Comparison of ENCODE assay signal across 15 mouse cellular contexts in the genomic region with DNA sequence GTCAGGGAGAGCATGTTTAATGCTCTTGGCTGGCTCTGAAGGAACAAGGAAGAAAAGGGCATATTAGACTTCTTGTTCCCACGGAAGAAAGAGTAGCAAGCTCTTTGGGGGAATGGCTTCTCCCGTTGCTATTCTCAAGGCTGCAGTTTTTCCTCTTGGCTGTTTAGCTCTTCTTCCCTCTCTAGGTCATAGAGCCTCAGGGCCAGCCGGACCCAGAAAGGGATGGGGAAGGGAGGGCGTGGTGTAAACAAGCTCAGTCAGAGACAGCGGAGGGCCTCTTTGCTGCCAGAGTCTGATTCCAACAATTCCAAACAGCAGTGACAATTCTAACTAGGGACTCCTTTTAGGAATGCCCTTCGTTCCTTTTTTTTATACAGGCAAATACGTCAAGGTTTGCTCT. TPM values are rescaled to one million over a fixed set of nuclear protein-coding genes. Genes with fewer than 3 reads are reported as not detected.
DNase-seq lines count a peak whose midpoint lies in the region; ATAC-seq lines count a peak whose summit lies in the region.
"Had no signal": no experiment of that assay in that cellular context is flagged by ENCODE, and none has a peak within 500 bp of the region (broad histone marks: within the 10 kb centered on the region; RNA-seq: fewer than 3 reads in every experiment).

No protein-coding gene starts in this region.

- WGBS in intestine, embryonic 16.5 days = 34% methylated on average over 7 of the region's 7 CpGs

- intact Hi-C loops in left cerebral cortex, postnatal 36 days (cut with DNase I) = no loop called here

- H3K36me3 ChIP-seq in intestine, embryonic 16.5 days (ENCODE audit: control insufficient read depth, insufficient read depth, low read length) = no peaks in the 10 kb centered on the region
- H3K36me3 ChIP-seq: G1E; limb, embryonic 12.5 days; midbrain, embryonic 10.5 days; neural tube, embryonic 12.5 days had no signal

- no peak overlapping the region for H3K27ac ChIP-seq in intestine, embryonic 16.5 days (ENCODE audit: low read length)
- H3K27ac ChIP-seq: limb, embryonic 12.5 days; midbrain, embryonic 10.5 days; neural tube, embryonic 12.5 days had no signal

- H3K27me3 ChIP-seq in intestine, embryonic 16.5 days (replicated peaks; ENCODE audit: control insufficient read depth, insufficient read depth, low read length) = no peaks in the 10 kb centered on the region
- H3K27me3 ChIP-seq: limb, embryonic 12.5 days; neural tube, embryonic 12.5 days had no signal

- DNase-seq in adrenal gland, adult 8-10 months = peak; percentile 12
- DNase-seq in adrenal gland, postnatal 25 days = no peak
- DNase-seq in ovary, postnatal 36 days (ENCODE audit: low spot score) = peak; percentile 35
- no peak for DNase-seq in ovary, postnatal 10 days (ENCODE audit: low spot score)
- no peak for DNase-seq in left cerebral cortex, postnatal 36 days (ENCODE audit: low spot score in 2 of 2)
- no peak for DNase-seq in embryo, embryonic 9.5 days (ENCODE audit: extremely low spot score)
- no peak for DNase-seq in layer of hippocampus, postnatal 14 days (ENCODE audit: low spot score in 2 of 2)
- DNase-seq: cerebellum, postnatal 10 days; right cerebral cortex, postnatal 4 days; thymus, postnatal 4 days had no signal

- H3K9me3 ChIP-seq in intestine, embryonic 16.5 days (ENCODE audit: control insufficient read depth, low read length) = no peaks in the 10 kb centered on the region
- H3K9me3 ChIP-seq: G1E; limb, embryonic 12.5 days; midbrain, embryonic 10.5 days; neural tube, embryonic 12.5 days had no signal

- no peak overlapping the region for H3K4me3 ChIP-seq in intestine, embryonic 16.5 days (ENCODE audit: low read length)
- H3K4me3 ChIP-seq: limb, embryonic 12.5 days; midbrain, embryonic 10.5 days; neural tube, embryonic 12.5 days had no signal

- no peak overlapping the region for H3K9ac ChIP-seq in intestine, embryonic 16.5 days (ENCODE audit: low read depth, low read length)
- H3K9ac ChIP-seq: limb, embryonic 12.5 days; neural tube, embryonic 12.5 days had no signal

- H3K4me1 ChIP-seq in intestine, embryonic 16.5 days (ENCODE audit: control insufficient read depth, insufficient read depth, low read length) = peaks cover 10% of the 10 kb centered on the region
- H3K4me1 ChIP-seq: limb, embryonic 12.5 days; midbrain, embryonic 10.5 days; neural tube, embryonic 12.5 days had no signal

- 0 out of 2 replicates have a peak, but pooled peaks have one; percentile 55 for ATAC-seq in intestine, embryonic 16.5 days

- H3K4me2 ChIP-seq in intestine, embryonic 16.5 days (ENCODE audit: low read depth, low read length) = no peak overlapping the region
- H3K4me2 ChIP-seq: limb, embryonic 12.5 days; neural tube, embryonic 12.5 days had no signal

RNA-seq across cellular contexts. Expression of a gene that starts 7.8 kb away (rescaled TPM):
- 10 to 100 TPM in 1 of 4 experiments, 1 to 10 TPM in 1, under 1 TPM in 2; 0.32 to 10.3 (median 2.4) TPM for total RNA-seq in adrenal gland, adult 8-10 months (2022)
- total RNA-seq in adrenal gland, postnatal 25 days (2021) = 4.1 and 8.5 TPM in 2 replicates
- 0.40 and 0.77 TPM in 2 replicates for polyA plus RNA-seq in intestine, embryonic 16.5 days (2015; fragmentation: Nextera tagmentation; extraction: Ambion mirVana)
- 1 to 10 TPM; 1.3 to 1.4 TPM for total RNA-seq in left cerebral cortex, postnatal 36 days (2021)
- 1 to 10 TPM; 2.5 to 3.3 TPM for total RNA-seq in layer of hippocampus, postnatal 14 days (2021)

RNA-seq across cellular contexts. Expression of a gene that starts 38.7 kb away (rescaled TPM):
- total RNA-seq in adrenal gland, adult 8-10 months (2022) = 10 to 100 TPM; 39.8 to 62.9 (median 49.8) TPM
- total RNA-seq in adrenal gland, postnatal 25 days (2021) = 51.8 and 52.7 TPM in 2 replicates
- 10.8 and 26.1 TPM in 2 replicates for polyA plus RNA-seq in intestine, embryonic 16.5 days (2015; fragmentation: Nextera tagmentation; extraction: Ambion mirVana)
- total RNA-seq in left cerebral cortex, postnatal 36 days (2021) = 10 to 100 TPM; 61.9 to 62.2 TPM
- 10 to 100 TPM; 64.7 to 65.5 TPM for total RNA-seq in layer of hippocampus, postnatal 14 days (2021)

Comparison
In these comparisons a context has a peak if more than half of its experiments do, and no peak if none do; other contexts are left out.
1. DNase-seq: peak in adrenal gland, adult 8-10 months (single experiment) and ovary, postnatal 36 days (single experiment); none in adrenal gland, postnatal 25 days (single experiment), ovary, postnatal 10 days (single experiment), left cerebral cortex, postnatal 36 days (0 of 2), embryo, embryonic 9.5 days (single experiment) and layer of hippocampus, postnatal 14 days (0 of 2).